Mouse (Mus musculus) embryo, embryonic 10.5 days (tissue): ENCODE results near the gene Arl3.

Experiments used
- DNase-seq: peaks from one replicate; pipeline ENCODE4 v3.0.0-alpha.2; 2015; ENCODE audit warnings: low spot score

The Arl3 gene

DNA sequence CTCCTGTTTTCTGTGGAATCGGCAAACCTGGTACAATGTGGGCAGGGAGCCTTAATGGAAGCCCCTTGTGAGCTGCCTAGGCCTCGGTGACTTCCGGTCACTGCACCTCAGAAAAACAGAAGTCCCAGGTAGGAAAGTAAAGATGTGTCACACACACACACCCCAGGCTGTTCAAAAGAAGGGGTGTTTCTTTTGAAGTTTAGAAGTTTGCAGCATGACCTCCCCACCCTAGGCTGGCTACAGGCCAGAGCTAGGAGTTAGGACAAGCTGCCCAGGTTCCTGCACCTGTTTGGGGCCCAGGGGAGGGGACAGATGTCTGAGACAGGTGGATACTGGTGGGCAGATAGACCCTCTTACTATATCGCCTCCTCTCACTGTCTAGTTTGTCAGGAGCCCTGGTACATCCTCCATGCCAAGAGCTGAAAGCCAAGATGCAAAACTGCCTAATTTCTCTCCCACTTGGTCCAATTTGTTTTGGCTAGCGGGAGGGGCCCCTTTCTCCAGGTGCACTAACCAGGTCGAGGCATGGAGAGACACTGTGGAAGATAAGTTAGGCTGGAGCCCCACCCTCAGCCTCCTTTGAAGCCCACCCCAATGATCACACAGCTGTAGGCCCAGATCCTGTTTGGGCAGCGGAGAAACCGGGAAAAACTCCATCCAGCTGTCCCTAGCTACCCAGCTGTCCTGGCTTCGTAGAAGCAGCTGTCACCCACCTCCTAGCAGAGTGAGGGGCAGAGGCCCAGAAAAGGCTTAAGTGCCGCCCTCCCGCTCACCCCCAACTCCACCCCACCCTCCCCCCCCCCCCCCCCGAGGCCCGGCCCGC lies 55.3 kb downstream of the Arl3 start:
- DNase-seq, result peak; percentile 53

- DNase-seq, result no peak
Measured at GRCm38 (mm10) chr19:46516667-46517528, 56.1 kb downstream of the Arl3 start.

GRCm38 (mm10) chr19:46515287-46515821 lies 57.6 kb downstream of the Arl3 start:
- no peak for DNase-seq

GRCm38 (mm10) chr19:46514387-46514786 lies 58.6 kb downstream of the Arl3 start:
- DNase-seq, result no peak

GRCm38 (mm10) chr19:46511263-46511662 lies 61.7 kb downstream of the Arl3 start:
- no peak for DNase-seq

DNA sequence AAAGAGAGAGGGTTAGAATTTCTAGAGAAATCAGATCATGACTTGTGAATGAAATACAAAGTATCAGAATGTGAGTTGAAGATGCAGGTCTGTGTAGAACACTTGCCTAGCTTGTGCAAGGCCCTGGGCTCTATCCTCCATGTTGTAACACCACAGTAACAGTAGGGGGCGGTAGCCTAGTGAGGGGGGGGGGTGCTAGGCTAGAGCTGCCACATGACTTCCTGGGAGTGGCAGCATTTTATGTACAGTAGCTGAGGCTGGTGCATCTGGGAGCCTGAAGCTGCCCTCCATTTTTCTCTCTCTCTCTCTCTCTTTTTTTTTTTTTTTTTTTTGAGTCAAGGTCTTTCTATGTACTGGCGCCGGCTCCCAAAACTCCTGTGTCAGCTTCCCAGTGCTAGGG lies 62.2 kb downstream of the Arl3 start:
- no peak for DNase-seq

- no peak for DNase-seq
Measured at GRCm38 (mm10) chr19:46510401-46510800, 62.6 kb downstream of the Arl3 start.

DNA sequence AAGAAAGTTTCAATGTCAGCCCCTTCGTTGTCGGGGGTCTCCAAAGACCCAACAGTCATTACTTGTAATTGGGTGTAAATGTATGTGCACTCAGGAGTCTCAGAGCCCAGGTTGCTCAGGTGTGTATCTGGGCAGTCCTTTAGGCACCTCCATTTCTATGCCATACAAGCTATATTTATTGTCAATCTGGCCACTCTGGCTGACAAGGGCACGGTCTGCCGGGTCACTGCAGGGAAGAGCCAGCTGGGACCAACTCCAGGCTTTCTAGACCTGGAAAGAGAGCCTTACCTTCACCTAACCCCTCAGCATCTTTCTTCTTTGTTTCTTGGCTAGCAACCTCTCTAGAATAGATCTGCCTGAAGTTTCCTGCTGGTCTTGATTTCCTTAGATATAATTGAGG lies 63.3 kb downstream of the Arl3 start:
- no peak for DNase-seq

DNA sequence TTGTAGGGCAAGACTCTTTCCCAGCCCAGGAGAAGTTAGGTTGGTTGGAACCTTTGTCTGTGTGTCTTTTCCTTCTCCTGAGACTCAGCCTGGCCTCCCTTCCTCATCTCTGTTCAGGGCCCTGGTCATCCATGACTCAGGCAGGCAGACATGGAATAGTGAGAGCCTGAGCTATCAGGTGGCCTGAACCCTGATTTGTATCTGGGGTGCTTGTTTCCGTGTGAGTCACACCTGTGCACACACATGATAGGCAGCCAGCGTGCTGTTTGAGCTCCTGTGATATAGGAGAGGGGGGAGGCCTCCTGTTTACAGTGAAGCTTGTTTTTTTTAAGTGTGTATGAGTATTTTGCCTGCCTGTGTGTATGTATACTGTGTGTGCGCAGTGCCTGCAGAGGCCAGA lies 63.8 kb downstream of the Arl3 start:
- no peak for DNase-seq

DNA sequence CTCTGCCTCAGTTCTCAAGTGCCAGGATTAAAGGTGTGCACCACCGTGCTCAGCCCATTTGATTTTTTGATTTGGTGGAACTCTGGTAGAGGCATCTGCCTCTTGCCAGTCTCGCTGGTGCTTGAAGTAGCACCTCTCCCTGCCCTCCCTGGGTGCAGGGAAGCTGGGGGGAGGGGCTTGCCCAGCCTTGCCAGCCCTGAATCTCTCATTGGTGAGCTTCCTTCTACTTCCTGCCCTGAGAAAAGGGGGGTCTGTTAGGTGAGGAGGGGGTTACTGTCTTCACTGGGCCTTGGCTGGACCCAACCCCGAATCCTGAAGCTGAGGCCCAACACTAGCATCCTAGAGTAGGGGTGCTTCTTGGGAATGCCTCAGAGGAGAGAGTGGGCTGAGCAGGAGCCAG lies 64.3 kb downstream of the Arl3 start:
- DNase-seq, result no peak

- DNase-seq, result no peak
Measured at GRCm38 (mm10) chr19:46507806-46508205, 65.2 kb downstream of the Arl3 start.

DNA sequence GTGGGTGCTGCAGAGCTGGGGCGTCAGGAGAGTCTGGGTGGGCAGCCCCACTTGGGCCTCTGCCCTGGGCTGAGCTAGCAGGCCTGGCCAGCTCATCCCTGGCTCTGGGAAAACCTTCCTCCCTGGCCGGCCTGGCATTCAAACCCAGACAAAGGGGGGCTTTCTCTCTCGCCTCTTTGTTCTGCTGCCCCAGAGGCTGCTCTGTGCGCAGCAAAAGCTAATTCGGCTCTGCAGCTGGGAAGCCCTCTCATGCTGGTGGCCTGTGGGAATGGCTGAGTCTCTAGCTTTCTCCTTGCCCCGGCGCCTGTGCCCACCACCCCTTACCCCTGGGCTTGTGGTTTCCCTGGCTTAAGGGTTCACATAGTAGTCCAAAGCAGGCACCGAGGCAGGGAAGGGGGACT lies 65.8 kb downstream of the Arl3 start:
- DNase-seq, result peak; percentile 72

DNA sequence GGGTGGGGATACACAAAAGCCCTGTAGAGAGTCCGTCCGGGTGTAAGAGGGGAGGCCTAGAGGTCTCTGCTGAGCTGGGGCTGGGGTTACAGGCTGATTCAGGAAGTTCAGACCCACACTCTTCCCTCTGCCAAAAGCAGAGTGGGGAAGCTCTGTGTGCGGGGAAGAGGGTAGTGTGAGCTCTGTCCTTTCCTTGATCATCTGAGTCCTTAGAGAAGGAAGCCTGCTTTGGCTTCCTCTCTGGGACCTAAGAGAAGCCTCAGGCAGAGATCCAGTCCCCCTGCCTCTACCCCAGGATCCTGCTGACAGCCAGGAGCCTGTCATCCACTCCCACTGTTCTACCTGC lies 66.7 kb downstream of the Arl3 start:
- DNase-seq, result no peak

GRCm38 (mm10) chr19:46505646-46506371 lies 67.2 kb downstream of the Arl3 start:
- DNase-seq, result no peak

DNA sequence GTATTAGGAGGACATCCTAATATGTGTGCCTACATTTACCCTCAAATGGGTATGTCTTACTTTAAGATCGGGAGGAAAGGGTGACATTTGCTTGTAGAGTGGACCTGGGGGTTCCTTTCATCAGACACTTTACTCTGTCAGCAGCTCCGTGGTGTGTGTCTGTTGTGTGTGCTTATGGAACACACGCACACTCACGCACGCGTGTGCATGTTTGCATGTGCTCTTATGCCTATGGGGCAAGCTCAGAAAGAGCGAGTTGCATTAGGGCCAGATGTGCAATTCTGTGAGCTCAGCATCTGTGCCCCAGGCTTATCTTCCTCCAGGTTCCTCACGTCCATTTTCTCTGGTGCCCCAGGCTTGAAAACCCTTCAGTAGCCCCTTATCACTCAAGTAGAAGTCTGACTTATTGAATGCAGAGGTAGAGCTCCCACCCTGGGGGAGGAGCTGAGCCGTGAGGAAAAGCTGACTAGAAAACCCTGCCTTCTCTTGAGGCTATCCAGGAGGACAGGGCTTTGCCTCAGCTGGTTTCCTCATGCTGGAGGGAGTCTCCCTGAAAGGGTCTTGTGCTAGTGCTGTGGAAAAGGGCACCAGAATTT lies 68.1 kb downstream of the Arl3 start:
- peak; percentile 23 for DNase-seq

DNA sequence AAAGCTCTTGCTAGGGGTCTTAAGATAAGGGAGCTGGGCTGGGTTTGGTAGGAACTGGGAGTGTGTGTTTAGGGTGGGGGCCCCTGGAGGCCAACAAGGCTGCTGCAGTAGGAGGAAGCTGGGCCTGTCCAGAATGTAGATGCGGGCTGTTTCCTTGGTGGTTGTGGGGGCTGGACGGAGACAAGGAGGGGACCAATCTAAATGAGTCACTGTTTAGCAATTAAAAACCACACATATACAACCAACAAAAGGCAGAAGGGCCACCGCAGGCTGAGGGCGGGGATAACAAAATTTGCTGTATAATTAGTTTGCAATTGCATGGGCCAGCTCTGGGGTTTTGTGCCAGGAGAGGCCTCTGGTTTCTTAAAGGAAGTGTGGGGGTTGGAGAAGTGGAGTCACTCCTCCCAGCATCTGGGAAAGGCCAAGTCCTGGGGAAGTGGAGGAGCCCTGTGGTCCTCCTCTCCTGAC lies 68.9 kb downstream of the Arl3 start:
- DNase-seq, result peak; percentile 39

GRCm38 (mm10) chr19:46503351-46504084 lies 69.5 kb downstream of the Arl3 start:
- DNase-seq, result peak; percentile 81

- peak; percentile 68 for DNase-seq
Measured at GRCm38 (mm10) chr19:46502471-46503166, 70.4 kb downstream of the Arl3 start.

- peak; percentile 60 for DNase-seq
Measured at GRCm38 (mm10) chr19:46502069-46502455, 70.9 kb downstream of the Arl3 start.

GRCm38 (mm10) chr19:46501401-46502068 lies 71.5 kb downstream of the Arl3 start, which contains the start of gene Trim8:
Gene Trim8 (plus strand): TSS chr19:46501702.
- DNase-seq, result peak; percentile 84
